Mouse (Mus musculus) C2C12 (cell line): ENCODE results near the gene Cyth1.

Experiments
- CEBPB ChIP-seq: IDR thresholded peaks from one replicate; pipeline ENCODE4 v1.6.1; 2011; ENCODE audit warnings: low read depth, mild to moderate bottlenecking, control low read depth, moderate library complexity
- CTCF ChIP-seq: IDR thresholded peaks from one replicate; pipeline ENCODE4 v1.5.1; 2011; ENCODE audit not compliant: control insufficient read depth, insufficient read depth, insufficient read length
- FOSL1 ChIP-seq: IDR thresholded peaks from one replicate; pipeline ENCODE4 v1.8.0; 2011; ENCODE audit warnings: mild to moderate bottlenecking, low read length; ENCODE audit not compliant: poor library complexity, insufficient read depth, severe bottlenecking
- MAX ChIP-seq: IDR thresholded peaks from one replicate; pipeline ENCODE4 v1.6.1; 2011; ENCODE audit warnings: mild to moderate bottlenecking, control low read depth
- MYOD1 ChIP-seq: IDR thresholded peaks from one replicate; pipeline ENCODE4 v1.6.1; 2011; ENCODE audit warnings: low read depth; ENCODE audit not compliant: control insufficient read depth, insufficient read length
- MYOG ChIP-seq: IDR thresholded peaks from one replicate; pipeline ENCODE4 v1.6.1; 2011; ENCODE audit not compliant: control insufficient read depth, insufficient read length; ENCODE audit errors: extremely low read depth
- USF1 ChIP-seq: IDR thresholded peaks from one replicate; pipeline ENCODE4 v1.6.1; 2011; ENCODE audit warnings: low read depth, mild to moderate bottlenecking, control low read depth, moderate library complexity

GRCm38 (mm10) chr11:118234929-118235328 is 13.5 kb downstream of the Cyth1 start:
- no peak for TF ChIP-seq CTCF
- TF ChIP-seq FOSL1 = no peak
- TF ChIP-seq MYOG = no peak
- no peak for TF ChIP-seq MAX
- no peak for TF ChIP-seq USF1
- TF ChIP-seq MYOD1 = no peak
- no peak for TF ChIP-seq CEBPB
